In genomic region chr5:134747947-134748618, GRCm38 (mm10) we compare ENCODE assay signal across 8 mouse cellular contexts. TPM values are rescaled to one million over a fixed set of nuclear protein-coding genes. Genes with fewer than 3 reads are reported as not detected.
DNase-seq lines count a peak whose midpoint lies in the region; ATAC-seq and TF ChIP-seq lines count a peak whose summit lies in the region.

No protein-coding gene starts in this region.

- peaks cover 4% of the 10 kb centered on the region for H3K4me1 ChIP-seq in small intestine, adult 2 months (ENCODE audit: control insufficient read depth, insufficient read depth, insufficient read length, low read length)

- ATAC-seq in megakaryocyte progenitor cell, adult 5-6 weeks (replicated peaks; ENCODE audit: poor library complexity), result peak; percentile 90

- TF ChIP-seq CTCF in small intestine, adult 2 months (IDR thresholded peaks at IDR 0.05; ENCODE audit: extremely low read depth, insufficient read length, insufficient replicate concordance, low read depth, low read length), result peak; percentile 93; the same call in 1 of the 2 replicates

- peak overlapping the region; percentile 10 for H3K27ac ChIP-seq in small intestine, adult 2 months (ENCODE audit: insufficient read depth, low read depth, low read length)

- TF ChIP-seq POLR2A in small intestine, adult 2 months (IDR thresholded peaks at IDR 0.05; ENCODE audit: low read depth, low read length), result no peak

- H3K36me3 ChIP-seq in small intestine, adult 2 months (ENCODE audit: control insufficient read depth, insufficient read depth, low read length), result no peaks in the 10 kb centered on the region

- peaks cover 5% of the 10 kb centered on the region; the same call in 1 of the 2 replicates for H3K27me3 ChIP-seq in small intestine, adult 2 months (ENCODE audit: control insufficient read depth, insufficient read depth, low read length)

- DNase-seq in urinary bladder, postnatal 14 days (ENCODE audit: low spot score), result peak; percentile 55
- DNase-seq in urinary bladder, postnatal 10 days (ENCODE audit: low spot score), result no peak
- DNase-seq in cerebellum, postnatal 4 days (ENCODE audit: low spot score in 2 of 2), result peak; percentile 40 to 67
- DNase-seq in gastrocnemius, postnatal 10 days, result peak; percentile 63
- DNase-seq in hindlimb bud, embryonic 11.5 days (ENCODE audit: extremely low spot score, low read depth, low spot score), result peak; percentile 54
- peak; percentile 54 to 60 for DNase-seq in left cerebral cortex, adult 18-20 months (ENCODE audit: low spot score in 2 of 2)

- H3K4me3 ChIP-seq in small intestine, adult 2 months (ENCODE audit: low read depth, low read length), result no peak overlapping the region

- 51% methylated on average over 6 of the region's 6 CpGs for WGBS in small intestine, adult 2 months

RNA-seq across cellular contexts. Expression of gene Eln, which starts 1.0 kb away (rescaled TPM):
- total RNA-seq in gastrocnemius, postnatal 10 days (2021), result 100 to 1,000 TPM; 199 to 219 TPM
- total RNA-seq in left cerebral cortex, adult 18-20 months (2021), result 1 to 10 TPM; 7.3 to 7.5 TPM
- not detected in 2 replicates for total RNA-seq in megakaryocyte progenitor cell, adult 5-6 weeks (2015)
- not detected in 2 replicates for total RNA-seq in megakaryocyte progenitor cell, adult 5-6 weeks (2017)
- polyA plus RNA-seq in small intestine, adult 2 months (2012; rRNA removed), result 14.0 and 15.2 TPM in 2 replicates

RNA-seq across cellular contexts. Expression of gene Limk1, which starts 59.7 kb away (rescaled TPM):
- 10 to 100 TPM in 1 of 2 experiments, 1 to 10 TPM in 1; 8.4 to 11.4 TPM for total RNA-seq in gastrocnemius, postnatal 10 days (2021)
- total RNA-seq in left cerebral cortex, adult 18-20 months (2021), result 10 to 100 TPM; 59.8 to 63.7 TPM
- 14.1 and 15.2 TPM in 2 replicates for total RNA-seq in megakaryocyte progenitor cell, adult 5-6 weeks (2015)
- 11.5 and 16.6 TPM in 2 replicates for total RNA-seq in megakaryocyte progenitor cell, adult 5-6 weeks (2017)
- polyA plus RNA-seq in small intestine, adult 2 months (2012; rRNA removed), result 6.4 and 6.8 TPM in 2 replicates

Comparison
In these comparisons a context has a peak if more than half of its experiments do, and no peak if none do; other contexts are left out.
1. RNA of gene Eln, which starts 1.0 kb away (total RNA-seq): 199 to 219 TPM in gastrocnemius, postnatal 10 days; 7.3 to 7.5 TPM in left cerebral cortex, adult 18-20 months and not detected in megakaryocyte progenitor cell, adult 5-6 weeks; every median in the first group is over 10 times any median in the second.